Mouse (Mus musculus): ENCODE data around the gene Cab39. TPM values are rescaled to one million over a fixed set of nuclear protein-coding genes. Genes with fewer than 3 reads are reported as not detected.

The Cab39 gene
- polyA plus RNA-seq, 1 experiment = 41.8 TPM

DNA sequence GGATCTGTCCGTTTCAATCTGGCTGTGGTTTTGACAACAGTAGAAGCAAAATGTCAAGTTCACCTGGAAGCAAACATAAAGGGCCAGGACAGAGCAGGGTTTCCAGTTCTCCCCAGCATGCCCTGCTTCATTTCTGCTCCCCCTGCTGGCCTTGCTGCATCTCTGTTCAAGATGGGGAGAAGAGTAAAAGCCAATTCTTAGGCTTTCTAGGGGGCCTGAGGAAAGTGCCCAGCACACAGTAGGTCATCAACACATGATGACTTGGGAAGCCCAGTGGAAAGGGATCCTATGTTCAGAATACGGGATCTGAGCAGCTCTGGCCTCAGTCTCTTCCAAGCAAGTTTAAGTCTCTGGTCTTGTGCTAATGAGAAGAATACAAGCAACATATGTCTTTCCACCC is 61.2 kb downstream of the Cab39 start:
- Histone ChIP-seq H3K4me3 (ENCODE audit: insufficient read depth, low read depth, low read length) (no peak overlapping the region), H3K36me3 (ENCODE audit: control insufficient read depth, insufficient read depth, low read length) (no peaks in the 10 kb centered on the region), H3K27me3 (replicated peaks; ENCODE audit: control insufficient read depth, insufficient read depth, low read length) (no peaks in the 10 kb centered on the region), H3K27ac (ENCODE audit: insufficient read depth, low read depth, low read length) (no peak overlapping the region), H3K4me1 (ENCODE audit: control insufficient read depth, insufficient read depth, low read length) (no peaks in the 10 kb centered on the region)
- TF ChIP-seq CTCF (conservative IDR thresholded peaks at IDR 0.05; ENCODE audit: insufficient read depth, insufficient read length, low read depth, low read length) = no peak
- TF ChIP-seq POLR2A (IDR thresholded peaks at IDR 0.05; ENCODE audit: low read depth, low read length) = no peak
- DNase-seq = no peak
- WGBS = 67% methylated on average over 2 of the region's 2 CpGs

- TF ChIP-seq CTCF (conservative IDR thresholded peaks at IDR 0.05; ENCODE audit: insufficient read depth, insufficient read length, low read depth, low read length) (no peak), POLR2A (IDR thresholded peaks at IDR 0.05; ENCODE audit: low read depth, low read length) (no peak)
- no peak for DNase-seq
- H3K4me1 ChIP-seq (ENCODE audit: control insufficient read depth, insufficient read depth, low read length) = no peaks in the 10 kb centered on the region
- no peak overlapping the region for H3K4me3 ChIP-seq (ENCODE audit: insufficient read depth, low read depth, low read length)
- no peaks in the 10 kb centered on the region for H3K27me3 ChIP-seq (replicated peaks; ENCODE audit: control insufficient read depth, insufficient read depth, low read length)
- H3K27ac ChIP-seq (ENCODE audit: insufficient read depth, low read depth, low read length) = no peak overlapping the region
- 81% methylated on average over 3 of the region's 3 CpGs for WGBS
- no peaks in the 10 kb centered on the region for H3K36me3 ChIP-seq (ENCODE audit: control insufficient read depth, insufficient read depth, low read length)
These were observed 63.0 kb downstream of the Cab39 start for GRCm38 (mm10) chr1:85856266-85856665.

GRCm38 (mm10) chr1:85857261-85857754 is 64.1 kb downstream of the Cab39 start:
- no peak for DNase-seq
- no peak overlapping the region for H3K4me3 ChIP-seq (ENCODE audit: insufficient read depth, low read depth, low read length)
- H3K27ac ChIP-seq (ENCODE audit: insufficient read depth, low read depth, low read length) = no peak overlapping the region
- 71% methylated on average over 6 of the region's 6 CpGs for WGBS
- TF ChIP-seq POLR2A (IDR thresholded peaks at IDR 0.05; ENCODE audit: low read depth, low read length) = no peak
- TF ChIP-seq CTCF (conservative IDR thresholded peaks at IDR 0.05; ENCODE audit: insufficient read depth, insufficient read length, low read depth, low read length) = no peak
- H3K4me1 ChIP-seq (ENCODE audit: control insufficient read depth, insufficient read depth, low read length) = no peaks in the 10 kb centered on the region
- no peaks in the 10 kb centered on the region for H3K27me3 ChIP-seq (replicated peaks; ENCODE audit: control insufficient read depth, insufficient read depth, low read length)
- H3K36me3 ChIP-seq (ENCODE audit: control insufficient read depth, insufficient read depth, low read length) = no peaks in the 10 kb centered on the region

DNA sequence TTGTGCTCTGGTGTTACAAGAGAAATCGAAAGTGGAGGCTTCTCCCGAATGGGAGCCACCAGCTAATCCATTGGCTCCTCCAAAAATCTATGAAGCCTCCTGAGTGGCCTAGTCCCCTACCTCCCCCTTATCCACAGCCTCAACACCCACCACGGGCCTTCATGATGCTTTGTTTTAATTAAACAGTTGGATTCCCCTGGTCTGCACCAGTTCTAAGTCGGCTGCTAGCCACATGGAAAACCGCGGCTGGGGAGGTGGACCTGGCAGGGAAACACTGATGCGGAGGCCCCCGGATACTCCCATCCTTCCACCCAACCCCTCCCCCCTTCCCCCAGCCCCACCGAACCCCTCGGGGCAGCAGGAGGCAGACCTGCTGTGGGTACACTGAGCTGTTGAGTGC is 71.1 kb downstream of the Cab39 start:
- Histone ChIP-seq H3K27me3 (replicated peaks; ENCODE audit: control insufficient read depth, insufficient read depth, low read length) (no peaks in the 10 kb centered on the region), H3K36me3 (ENCODE audit: control insufficient read depth, insufficient read depth, low read length) (no peaks in the 10 kb centered on the region), H3K4me3 (ENCODE audit: insufficient read depth, low read depth, low read length) (no peak overlapping the region), H3K27ac (ENCODE audit: insufficient read depth, low read depth, low read length) (no peak overlapping the region), H3K4me1 (ENCODE audit: control insufficient read depth, insufficient read depth, low read length) (no peaks in the 10 kb centered on the region)
- no peak for DNase-seq
- TF ChIP-seq CTCF (conservative IDR thresholded peaks at IDR 0.05; ENCODE audit: insufficient read depth, insufficient read length, low read depth, low read length) (no peak), POLR2A (IDR thresholded peaks at IDR 0.05; ENCODE audit: low read depth, low read length) (no peak)
- WGBS = 80% methylated on average over 10 of the region's 10 CpGs

GRCm38 (mm10) chr1:85870001-85870400 is 76.8 kb downstream of the Cab39 start:
- WGBS = 75% methylated on average over 7 of the region's 7 CpGs
- H3K4me3 ChIP-seq (ENCODE audit: insufficient read depth, low read depth, low read length) = no peak overlapping the region
- no peak for DNase-seq

GRCm38 (mm10) chr1:85870546-85870945 is 77.3 kb downstream of the Cab39 start:
- Histone ChIP-seq H3K4me1 (ENCODE audit: control insufficient read depth, insufficient read depth, low read length) (no peaks in the 10 kb centered on the region), H3K36me3 (ENCODE audit: control insufficient read depth, insufficient read depth, low read length) (no peaks in the 10 kb centered on the region), H3K27me3 (replicated peaks; ENCODE audit: control insufficient read depth, insufficient read depth, low read length) (no peaks in the 10 kb centered on the region), H3K27ac (ENCODE audit: insufficient read depth, low read depth, low read length) (no peak overlapping the region), H3K4me3 (ENCODE audit: insufficient read depth, low read depth, low read length) (no peak overlapping the region)
- 77% methylated on average over 2 of the region's 2 CpGs for WGBS
- no peak for DNase-seq
- TF ChIP-seq CTCF (conservative IDR thresholded peaks at IDR 0.05; ENCODE audit: insufficient read depth, insufficient read length, low read depth, low read length) = no peak
- no peak for TF ChIP-seq POLR2A (IDR thresholded peaks at IDR 0.05; ENCODE audit: low read depth, low read length)

More at GRCm38 (mm10) chr1:85870001-85870400, 76.8 kb downstream of the Cab39 start:
- Histone ChIP-seq H3K27ac (ENCODE audit: insufficient read depth, low read depth, low read length) (no peak overlapping the region), H3K4me1 (ENCODE audit: control insufficient read depth, insufficient read depth, low read length) (no peaks in the 10 kb centered on the region), H3K36me3 (ENCODE audit: control insufficient read depth, insufficient read depth, low read length) (no peaks in the 10 kb centered on the region), H3K27me3 (replicated peaks; ENCODE audit: control insufficient read depth, insufficient read depth, low read length) (no peaks in the 10 kb centered on the region)
- TF ChIP-seq CTCF (conservative IDR thresholded peaks at IDR 0.05; ENCODE audit: insufficient read depth, insufficient read length, low read depth, low read length) (no peak), POLR2A (IDR thresholded peaks at IDR 0.05; ENCODE audit: low read depth, low read length) (no peak)

GRCm38 (mm10) chr1:85882003-85882402 is 88.8 kb downstream of the Cab39 start:
- TF ChIP-seq POLR2A (IDR thresholded peaks at IDR 0.05; ENCODE audit: low read depth, low read length) = no peak
- TF ChIP-seq CTCF (conservative IDR thresholded peaks at IDR 0.05; ENCODE audit: insufficient read depth, insufficient read length, low read depth, low read length) = no peak
- WGBS = 93% methylated on average over 12 of the region's 12 CpGs

More at GRCm38 (mm10) chr1:85882003-85882402, 88.8 kb downstream of the Cab39 start:
- H3K4me1 ChIP-seq (ENCODE audit: control insufficient read depth, insufficient read depth, low read length) = no peaks in the 10 kb centered on the region
- no peak overlapping the region for H3K4me3 ChIP-seq (ENCODE audit: insufficient read depth, low read depth, low read length)
- no peak for DNase-seq
- H3K36me3 ChIP-seq (ENCODE audit: control insufficient read depth, insufficient read depth, low read length) = no peaks in the 10 kb centered on the region
- H3K27me3 ChIP-seq (replicated peaks; ENCODE audit: control insufficient read depth, insufficient read depth, low read length) = no peaks in the 10 kb centered on the region
- no peak overlapping the region for H3K27ac ChIP-seq (ENCODE audit: insufficient read depth, low read depth, low read length)

Measured in kidney, adult 2 months (tissue).